ENCODE assay signal across 8 mouse cellular contexts in genomic region chr11:61407638-61408183, GRCm38 (mm10). TPM values are rescaled to one million over a fixed set of nuclear protein-coding genes. Genes with fewer than 3 reads are reported as not detected.
DNase-seq lines count a peak whose midpoint lies in the region; ATAC-seq and TF ChIP-seq lines count a peak whose summit lies in the region.

No protein-coding gene starts in this region.

- H3K4me3 ChIP-seq in ES-Bruce4 (ENCODE audit: low read depth, low read length): peak overlapping the region; percentile 72
- H3K4me3 ChIP-seq in forebrain, embryonic 13.5 days: peak overlapping the region; percentile 71
- H3K4me3 ChIP-seq in heart, postnatal 0 days (ENCODE audit: low read depth, low read length): peak overlapping the region; percentile 62
- H3K4me3 ChIP-seq in liver, embryonic 14.5 days (ENCODE audit: insufficient read depth in 1 of 2, low read depth in 2 of 2, low read length in 2 of 2): peak overlapping the region; percentile 60 to 68
- H3K4me3 ChIP-seq in stomach, embryonic 15.5 days (replicated peaks): peak overlapping the region; percentile 81

- DNase-seq in heart, postnatal 0 days (ENCODE audit: low spot score): peak; percentile 60
- DNase-seq in kidney, postnatal 36 days: peak; percentile 89 to 91
- DNase-seq in liver, embryonic 14.5 days (ENCODE audit: low read depth in 3 of 3, low spot score in 3 of 3): peak; percentile 52 to 62 (median 61)
- DNase-seq in neural tube, embryonic 10.5 days (ENCODE audit: extremely low spot score, low spot score): peak; percentile 98

- no peaks in the 10 kb centered on the region for H3K27me3 ChIP-seq in ES-Bruce4 (ENCODE audit: control insufficient read depth, insufficient read depth, low read length, poor library complexity, severe bottlenecking)
- H3K27me3 ChIP-seq in forebrain, embryonic 13.5 days: no peaks in the 10 kb centered on the region; the same call in 1 of the 2 replicates
- no peaks in the 10 kb centered on the region for H3K27me3 ChIP-seq in heart, postnatal 0 days (ENCODE audit: control insufficient read depth, insufficient read depth, low read length)
- H3K27me3 ChIP-seq in liver, embryonic 14.5 days (ENCODE audit: control insufficient read depth, insufficient read depth, low read length): no peaks in the 10 kb centered on the region; the same call in 1 of the 2 replicates
- no peaks in the 10 kb centered on the region for H3K27me3 ChIP-seq in stomach, embryonic 15.5 days (replicated peaks)

- ATAC-seq in cerebellum, adult (ENCODE audit: insufficient number of reproducible peaks, low FRiP score, low TSS enrichment): peak; percentile 82
- peak; percentile 93 for ATAC-seq in forebrain, embryonic 13.5 days
- ATAC-seq in heart, postnatal 0 days (ENCODE audit: insufficient read depth, low read depth): peak; percentile 87
- ATAC-seq in liver, embryonic 14.5 days (ENCODE audit: insufficient read depth): peak; percentile 87
- ATAC-seq in stomach, embryonic 15.5 days (ENCODE audit: insufficient read depth, low FRiP score, low read depth): peak; percentile 86

- peak overlapping the region; percentile 59 for H3K4me2 ChIP-seq in forebrain, embryonic 13.5 days
- peak overlapping the region; percentile 54 for H3K4me2 ChIP-seq in heart, postnatal 0 days (ENCODE audit: low read depth, low read length)
- peak overlapping the region; percentile 66 for H3K4me2 ChIP-seq in liver, embryonic 14.5 days (ENCODE audit: low read depth)
- H3K4me2 ChIP-seq in stomach, embryonic 15.5 days: peak overlapping the region; percentile 61

- peak overlapping the region; percentile 29 for H3K9ac ChIP-seq in ES-Bruce4 (ENCODE audit: low read depth, poor library complexity, severe bottlenecking)
- H3K9ac ChIP-seq in forebrain, embryonic 13.5 days: peak overlapping the region; percentile 79
- peak overlapping the region; percentile 58 for H3K9ac ChIP-seq in heart, postnatal 0 days (replicated peaks; ENCODE audit: low read depth, low read length)
- H3K9ac ChIP-seq in liver, embryonic 14.5 days (replicated peaks): peak overlapping the region; percentile 35
- peak overlapping the region; percentile 32 for H3K9ac ChIP-seq in stomach, embryonic 15.5 days

- no peaks in the 10 kb centered on the region for H3K4me1 ChIP-seq in ES-Bruce4 (ENCODE audit: control insufficient read depth, insufficient read depth, low read length)
- H3K4me1 ChIP-seq in forebrain, embryonic 13.5 days: peaks cover 5% of the 10 kb centered on the region; the same call in 1 of the 2 replicates
- H3K4me1 ChIP-seq in heart, postnatal 0 days (ENCODE audit: control insufficient read depth, insufficient read depth): no peaks in the 10 kb centered on the region
- peaks cover 0 to 3% of the 10 kb centered on the region in 2 experiments; a peak in 1 of 4 replicates for H3K4me1 ChIP-seq in liver, embryonic 14.5 days (replicated peaks; ENCODE audit: control insufficient read depth in 2 of 2, insufficient read depth in 2 of 2, low read length in 1 of 2)
- peaks cover 4% of the 10 kb centered on the region; the same call in 1 of the 2 replicates for H3K4me1 ChIP-seq in stomach, embryonic 15.5 days

- no peak for TF ChIP-seq POLR2A in ES-Bruce4 (IDR thresholded peaks at IDR 0.05; ENCODE audit: insufficient read depth, low read length)

- no peaks in the 10 kb centered on the region for H3K36me3 ChIP-seq in ES-Bruce4 (ENCODE audit: control insufficient read depth, insufficient read depth, low read length, poor library complexity, severe bottlenecking)
- H3K36me3 ChIP-seq in forebrain, embryonic 13.5 days (ENCODE audit: poor library complexity, severe bottlenecking): no peaks in the 10 kb centered on the region
- H3K36me3 ChIP-seq in heart, postnatal 0 days (replicated peaks; ENCODE audit: control insufficient read depth, insufficient read depth, low read length): no peaks in the 10 kb centered on the region
- no peaks in the 10 kb centered on the region for H3K36me3 ChIP-seq in liver, embryonic 14.5 days (replicated peaks; ENCODE audit: control insufficient read depth, insufficient read depth, low read depth)
- H3K36me3 ChIP-seq in stomach, embryonic 15.5 days: no peaks in the 10 kb centered on the region

- WGBS in forebrain, embryonic 13.5 days: 1% methylated on average over 39 of the region's 39 CpGs
- 2% methylated on average over 39 of the region's 39 CpGs for WGBS in heart, postnatal 0 days
- WGBS in liver, embryonic 14.5 days (ENCODE audit: insufficient replicate concordance): 2% methylated on average over 39 of the region's 39 CpGs
- WGBS in stomach, embryonic 15.5 days: under 1% methylated on average over 39 of the region's 39 CpGs

- peak; percentile 53 for TF ChIP-seq CTCF in ES-Bruce4 (IDR thresholded peaks at IDR 0.05; ENCODE audit: low read depth, low read length)
- TF ChIP-seq CTCF in heart, postnatal 0 days (IDR thresholded peaks at IDR 0.05; ENCODE audit: low read depth): peak; percentile 42
- peak; percentile 37 for TF ChIP-seq CTCF in liver, embryonic 14.5 days (IDR thresholded peaks at IDR 0.05; ENCODE audit: low read depth)

- no peak overlapping the region for H3K27ac ChIP-seq in ES-Bruce4 (ENCODE audit: insufficient read depth, low read length)
- H3K27ac ChIP-seq in forebrain, embryonic 13.5 days: peak overlapping the region; percentile 97
- peak overlapping the region; percentile 89 for H3K27ac ChIP-seq in heart, postnatal 0 days (ENCODE audit: low read depth)
- peak overlapping the region; percentile 36 for H3K27ac ChIP-seq in liver, embryonic 14.5 days
- peak overlapping the region; percentile 95 for H3K27ac ChIP-seq in stomach, embryonic 15.5 days

- no peak for TF ChIP-seq EP300 in ES-Bruce4 (IDR thresholded peaks at IDR 0.05; ENCODE audit: insufficient read depth, low read depth, low read length)
- no peak for TF ChIP-seq EP300 in heart, postnatal 0 days (IDR thresholded peaks at IDR 0.05; ENCODE audit: low read depth)
- TF ChIP-seq EP300 in liver, embryonic 14.5 days (IDR thresholded peaks at IDR 0.05; ENCODE audit: low read depth): no peak

- H3K9me3 ChIP-seq in ES-Bruce4 (replicated peaks; ENCODE audit: control insufficient read depth, insufficient read depth, low read length, poor library complexity, severe bottlenecking): no peaks in the 10 kb centered on the region
- H3K9me3 ChIP-seq in forebrain, embryonic 13.5 days (replicated peaks): no peaks in the 10 kb centered on the region
- no peaks in the 10 kb centered on the region for H3K9me3 ChIP-seq in heart, postnatal 0 days (replicated peaks; ENCODE audit: control insufficient read depth, low read length)
- H3K9me3 ChIP-seq in liver, embryonic 14.5 days (ENCODE audit: control insufficient read depth, low read length): no peaks in the 10 kb centered on the region
- H3K9me3 ChIP-seq in stomach, embryonic 15.5 days: no peaks in the 10 kb centered on the region

RNA-seq across cellular contexts. Expression of gene Slc47a1, which starts 29.6 kb away (rescaled TPM):
- 0.43 TPM in 1 of 2 replicates, not detected in the other for polyA plus RNA-seq in ES-Bruce4 (2011; ENCODE audit: insufficient read depth, insufficient read length, low read depth, missing spikeins)
- 0.06 TPM in 1 of 2 replicates, not detected in the other for polyA plus RNA-seq in forebrain, embryonic 13.5 days (2015; fragmentation: Nextera tagmentation; extraction: Ambion mirVana)
- total RNA-seq in heart, postnatal 0 days (2014; rRNA removed; ENCODE audit: low replicate concordance): 34.7 and 49.4 TPM in 2 replicates
- 31.2 and 31.5 TPM in 2 replicates for polyA plus RNA-seq in heart, postnatal 0 days (2015; fragmentation: Nextera tagmentation; extraction: Ambion mirVana)
- polyA plus RNA-seq in liver, embryonic 14.5 days (2012; rRNA removed): 5.8 and 6.2 TPM in 2 replicates
- 7.5 and 8.6 TPM in 2 replicates for polyA plus RNA-seq in liver, embryonic 14.5 days (2014; fragmentation: Nextera tagmentation; extraction: Ambion mirVana)
- polyA plus RNA-seq in stomach, embryonic 15.5 days (2015; fragmentation: Nextera tagmentation; extraction: Ambion mirVana): 2.1 and 2.4 TPM in 2 replicates

RNA-seq across cellular contexts. Expression of gene Rnf112, which starts 46.2 kb away (rescaled TPM):
- not detected in 2 replicates for polyA plus RNA-seq in ES-Bruce4 (2011; ENCODE audit: insufficient read depth, insufficient read length, low read depth, missing spikeins)
- 10.1 and 12.2 TPM in 2 replicates for polyA plus RNA-seq in forebrain, embryonic 13.5 days (2015; fragmentation: Nextera tagmentation; extraction: Ambion mirVana)
- total RNA-seq in heart, postnatal 0 days (2014; rRNA removed; ENCODE audit: low replicate concordance): 0.38 and 0.39 TPM in 2 replicates
- polyA plus RNA-seq in heart, postnatal 0 days (2015; fragmentation: Nextera tagmentation; extraction: Ambion mirVana): 0.11 TPM in 1 of 2 replicates, not detected in the other
- 0.04 and 0.17 TPM in 2 replicates for polyA plus RNA-seq in liver, embryonic 14.5 days (2012; rRNA removed)
- not detected in 2 replicates for polyA plus RNA-seq in liver, embryonic 14.5 days (2014; fragmentation: Nextera tagmentation; extraction: Ambion mirVana)
- polyA plus RNA-seq in stomach, embryonic 15.5 days (2015; fragmentation: Nextera tagmentation; extraction: Ambion mirVana): 3.0 and 3.2 TPM in 2 replicates

Comparison
In these comparisons a context has a peak if more than half of its experiments do, and no peak if none do; other contexts are left out.
1. H3K9ac ChIP-seq: peak in every context shown above with its lines; median percentile 79 in forebrain, embryonic 13.5 days; 58 in heart, postnatal 0 days; 35 in liver, embryonic 14.5 days; 32 in stomach, embryonic 15.5 days; 29 in ES-Bruce4.